Mouse (Mus musculus) limb, embryonic 10.5 days (tissue): ENCODE measurements around the gene Slc22a2. TPM values are rescaled to one million over a fixed set of nuclear protein-coding genes. Genes with fewer than 3 reads are reported as not detected.
"Not testable (repeated sequence)": the region's sequence is repeated elsewhere in the genome, so short reads cannot be mapped to it uniquely, and the experiment has no call there.

ENCODE experiments used
- DNase-seq: peaks from one replicate; pipeline ENCODE4 v3.0.0-alpha.2; 2017; ENCODE audit warnings: low spot score
- H3K27ac ChIP-seq: fragments of 300-500 bp; sonication (generic); 2 replicates; pipeline ENCODE4 v1.5.1; 2016; ENCODE audit warnings: mild to moderate bottlenecking
- H3K27me3 ChIP-seq: fragments of 300-500 bp; sonication (generic); 2 replicates; pipeline ENCODE4 v1.6.1; 2016; ENCODE audit warnings: low read depth, mild to moderate bottlenecking; ENCODE audit not compliant: poor library complexity, severe bottlenecking
- H3K36me3 ChIP-seq: fragments of 300-500 bp; sonication (generic); 2 replicates; pipeline ENCODE4 v1.6.1; 2016; ENCODE audit warnings: mild to moderate bottlenecking, moderate library complexity
- H3K4me1 ChIP-seq: fragments of 300-500 bp; sonication (generic); 2 replicates; pipeline ENCODE4 v1.6.1; 2016
- H3K4me3 ChIP-seq: fragments of 300-500 bp; sonication (generic); 2 replicates; pipeline ENCODE4 v1.5.1; 2016; ENCODE audit warnings: mild to moderate bottlenecking, moderate library complexity
- H3K9me3 ChIP-seq: fragments of 300-500 bp; sonication (generic); replicated peaks from 2 replicates; pipeline ENCODE4 v1.6.1; 2016; ENCODE audit warnings: mild to moderate bottlenecking
- WGBS: fragments of 180-500 bp; shearing (Covaris S2); methylation state at CpG from one replicate; pipeline ENCODE4 v1.1.7; 2016; 5-methylcytosine and 5-hydroxymethylcytosine counted together
- polyA plus RNA-seq: library from polyadenylated mRNA; unstranded; fragments of >200 nt; fragmentation: Nextera tagmentation; extraction: Ambion mirVana; gene quantifications from 2 replicates; pipeline ENCODE4 v1.2.1, GENCODE M21; 2016

Gene Slc22a2
- polyA plus RNA-seq = not detected in 2 replicates

DNA sequence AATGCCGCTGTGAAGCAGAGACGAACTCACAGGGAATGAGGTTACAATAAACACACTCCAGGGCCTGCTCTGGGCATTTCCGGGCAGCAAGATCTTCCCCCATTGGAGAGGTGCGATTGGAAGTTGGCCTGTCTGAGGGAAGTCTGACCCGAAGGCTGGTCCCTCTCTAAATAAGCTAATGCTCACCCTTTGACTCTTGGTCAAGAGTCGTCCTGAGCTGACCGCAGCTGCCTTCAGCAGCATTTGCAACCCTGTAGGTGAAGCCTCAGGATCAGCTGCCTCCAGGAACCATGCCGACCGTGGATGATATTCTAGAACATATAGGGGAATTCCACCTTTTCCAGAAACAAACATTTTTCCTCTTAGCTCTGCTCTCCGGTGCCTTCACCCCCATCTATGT is at the start of gene Slc22a2:
Slc22a2 (plus strand) TSS at position 142 of the 400 bp plus-strand sequence.
- no peak within 1 kb of the TSS for H3K4me3 ChIP-seq
- no peak within 1 kb of the TSS for H3K27ac ChIP-seq
- peaks cover 11% of the 10 kb centered on the region for H3K4me1 ChIP-seq
- H3K36me3 ChIP-seq = no peaks in the 10 kb centered on the region
- no peaks in the 10 kb centered on the region for H3K9me3 ChIP-seq
- no peak for DNase-seq
- WGBS = 80% methylated on average over 10 of the region's 10 CpGs
- H3K27me3 ChIP-seq = no peaks in the 10 kb centered on the region

DNA sequence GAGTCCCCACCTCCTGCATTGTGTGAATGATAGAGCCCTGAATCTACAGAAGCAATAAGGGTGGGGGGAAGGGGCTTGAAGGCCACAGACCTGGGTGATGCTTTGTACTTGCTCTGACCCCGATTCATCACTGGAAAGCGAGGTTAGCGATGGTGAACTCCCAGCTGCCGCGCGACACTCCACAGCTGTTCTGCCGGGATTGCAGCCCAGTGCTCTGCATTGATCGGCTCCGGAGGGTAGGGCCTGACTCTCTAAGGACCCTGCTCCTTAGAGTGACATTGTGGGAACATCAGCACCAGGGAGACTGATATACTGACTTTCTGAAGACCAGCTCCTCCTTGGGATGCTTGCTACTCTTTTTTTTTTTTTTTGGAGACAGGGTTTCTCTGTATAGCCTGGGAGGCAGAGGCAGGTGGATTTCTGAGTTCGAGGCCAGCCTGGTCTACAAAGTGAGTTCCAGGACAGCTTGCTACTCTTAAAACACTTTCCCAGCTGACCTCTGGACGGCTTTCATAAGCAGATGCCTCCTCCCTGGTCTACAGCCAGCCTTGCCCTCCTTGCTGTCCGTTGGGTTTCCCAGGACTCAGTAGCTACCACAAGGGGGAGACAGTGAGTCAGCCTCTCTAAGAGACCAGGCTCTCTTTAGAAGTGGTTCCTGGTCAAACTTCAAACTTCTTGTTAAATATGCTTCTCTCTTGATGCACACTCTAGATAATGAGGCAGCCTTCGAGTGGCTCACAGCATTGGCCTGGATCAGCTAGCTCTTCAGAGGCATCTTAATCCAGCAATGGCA is 49.4 kb upstream of the Slc22a2 start:
- H3K27ac ChIP-seq = no peak overlapping the region
- DNase-seq = peak; percentile 66

DNA sequence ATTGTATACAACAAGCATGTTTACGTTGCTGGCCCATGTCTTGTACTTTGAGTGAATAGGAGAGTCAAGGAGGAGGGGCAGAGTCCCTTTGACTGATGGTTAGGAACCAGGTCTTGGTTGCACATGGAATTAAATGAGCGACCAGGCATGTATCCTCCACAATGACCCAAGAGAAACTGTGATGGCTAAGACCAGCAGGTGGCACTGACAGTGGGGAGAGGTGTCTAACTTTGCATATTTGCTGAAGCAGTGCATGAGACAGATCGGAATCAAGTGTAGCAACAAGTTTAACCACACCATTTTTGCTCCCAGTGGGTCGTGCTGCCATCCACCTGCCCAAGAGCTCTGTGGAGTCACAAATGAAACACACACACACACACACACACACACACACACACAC is 21.7 kb upstream of the Slc22a2 start:
- H3K36me3 ChIP-seq = no peaks in the 10 kb centered on the region
- 83% methylated on average over 4 of the region's 4 CpGs for WGBS
- H3K4me3 ChIP-seq = no peak overlapping the region
- H3K9me3 ChIP-seq = no peaks in the 10 kb centered on the region; the same call in 1 of the 2 replicates
- no peaks in the 10 kb centered on the region for H3K4me1 ChIP-seq
- no peak for DNase-seq
- no peaks in the 10 kb centered on the region for H3K27me3 ChIP-seq
- no peak overlapping the region for H3K27ac ChIP-seq

More for the DNA sequence above, 49.4 kb upstream of the Slc22a2 start:
- no peaks in the 10 kb centered on the region for H3K36me3 ChIP-seq
- WGBS = 64% methylated on average over 13 of the region's 13 CpGs
- no peaks in the 10 kb centered on the region for H3K9me3 ChIP-seq
- peaks cover 10% of the 10 kb centered on the region for H3K4me1 ChIP-seq
- no peak overlapping the region for H3K4me3 ChIP-seq
- H3K27me3 ChIP-seq = no peaks in the 10 kb centered on the region

DNA sequence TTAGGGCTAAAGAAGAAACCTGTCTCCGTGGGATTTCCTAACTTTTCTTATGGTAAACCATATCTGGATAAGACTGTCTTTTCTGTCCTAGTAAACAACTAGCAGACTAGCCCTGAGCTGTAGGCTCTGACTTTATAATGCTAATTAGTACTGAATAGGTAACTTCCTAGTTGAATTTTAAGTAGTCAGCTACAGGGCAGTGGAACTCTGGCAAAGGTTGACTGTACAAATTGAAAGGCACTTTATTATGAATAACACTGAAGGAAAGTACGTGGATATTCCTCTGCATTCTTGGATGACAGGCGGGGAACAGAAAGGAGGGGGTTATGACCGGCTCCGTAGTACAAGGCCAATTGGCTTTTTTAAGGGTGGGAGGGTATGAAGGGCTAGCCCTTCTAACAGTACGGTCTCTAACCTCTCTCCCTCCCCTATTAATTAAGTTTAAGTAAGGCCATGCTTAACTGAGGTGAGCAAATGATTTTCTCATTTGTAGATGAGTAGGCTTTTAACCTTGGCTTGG is 19.4 kb upstream of the Slc22a2 start:
- H3K4me1 ChIP-seq, DNase-seq, H3K36me3 ChIP-seq, H3K9me3 ChIP-seq, H3K27ac ChIP-seq, H3K27me3 ChIP-seq, H3K4me3 ChIP-seq: not testable (repeated sequence)
- WGBS = 83% methylated on average over 6 of the region's 6 CpGs

DNA sequence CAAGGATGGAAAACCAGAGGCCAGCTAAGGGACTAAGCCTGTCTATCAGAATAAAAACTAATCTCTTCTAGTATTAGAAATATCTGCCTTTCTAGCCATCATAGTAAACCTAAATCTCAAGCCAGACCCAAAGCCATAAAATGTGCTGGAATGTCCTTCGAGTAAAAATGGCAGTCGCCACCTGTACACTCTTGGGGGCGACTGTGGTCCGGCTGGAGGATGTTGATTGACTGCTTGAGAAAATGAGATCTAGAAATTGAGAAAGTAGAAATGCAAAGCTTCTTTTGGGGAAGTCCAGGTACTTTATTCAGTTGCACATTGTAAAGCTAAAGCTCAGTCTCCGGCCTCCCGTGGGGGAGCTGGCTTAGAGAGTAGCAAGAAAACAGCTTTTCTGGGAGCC is 18.5 kb upstream of the Slc22a2 start:
- no peaks in the 10 kb centered on the region for H3K36me3 ChIP-seq
- H3K27ac ChIP-seq = no peak overlapping the region
- 95% methylated on average over 6 of the region's 6 CpGs for WGBS
- H3K27me3 ChIP-seq = no peaks in the 10 kb centered on the region
- H3K4me1 ChIP-seq = no peaks in the 10 kb centered on the region
- no peak overlapping the region for H3K4me3 ChIP-seq
- no peak for DNase-seq
- no peaks in the 10 kb centered on the region for H3K9me3 ChIP-seq

DNA sequence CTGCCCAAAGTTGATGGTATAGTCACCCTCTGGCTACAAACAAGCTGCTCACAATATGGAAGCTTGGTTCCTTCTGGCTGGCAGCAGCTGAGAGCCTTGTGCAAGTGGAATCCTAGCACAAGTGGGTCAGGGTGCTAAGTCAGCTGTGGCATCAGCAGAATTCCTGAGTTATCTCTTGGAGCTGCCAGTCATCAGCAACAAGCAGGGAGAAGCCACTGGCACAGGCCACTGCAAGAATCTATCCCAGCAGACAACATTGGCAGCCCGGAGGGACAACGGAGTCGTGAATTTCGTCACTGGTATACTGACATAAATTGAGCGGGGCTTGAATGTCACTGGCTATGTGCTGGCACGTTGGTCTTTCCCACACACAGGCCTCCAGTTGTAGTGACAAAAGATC is 12.6 kb upstream of the Slc22a2 start:
- H3K4me3 ChIP-seq = no peak overlapping the region
- no peaks in the 10 kb centered on the region for H3K9me3 ChIP-seq
- WGBS = 88% methylated on average over 6 of the region's 6 CpGs
- no peaks in the 10 kb centered on the region for H3K27me3 ChIP-seq
- no peak overlapping the region for H3K27ac ChIP-seq
- no peaks in the 10 kb centered on the region for H3K36me3 ChIP-seq
- no peak for DNase-seq
- no peaks in the 10 kb centered on the region for H3K4me1 ChIP-seq

DNA sequence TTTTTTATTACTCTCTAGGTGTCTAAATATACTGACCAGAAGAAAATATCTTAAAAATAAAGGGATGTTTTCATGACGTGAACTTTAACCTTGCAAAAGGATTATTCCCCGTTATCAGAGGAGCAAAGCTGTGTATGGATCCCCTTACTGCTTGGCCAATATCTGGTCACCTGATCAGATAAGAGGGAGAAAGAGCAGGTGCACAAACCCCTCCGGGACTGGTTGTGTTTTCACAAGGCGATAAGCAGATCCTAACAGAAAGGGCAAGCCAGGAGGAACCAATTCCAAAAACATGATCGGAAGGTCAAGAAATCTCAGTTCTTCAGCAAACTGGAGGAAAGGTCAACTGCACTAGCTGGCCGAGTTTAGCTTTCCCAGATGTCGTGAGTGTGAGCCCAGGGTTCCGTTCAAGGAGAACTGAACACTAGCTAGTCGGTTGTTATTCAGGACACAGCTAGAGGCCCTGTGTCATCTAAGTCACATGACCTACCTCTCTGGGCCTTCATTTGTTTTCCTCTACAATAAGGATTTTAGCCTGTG is 11.9 kb upstream of the Slc22a2 start:
- no peak overlapping the region for H3K27ac ChIP-seq
- no peak for DNase-seq
- no peaks in the 10 kb centered on the region for H3K27me3 ChIP-seq
- no peaks in the 10 kb centered on the region for H3K4me1 ChIP-seq
- no peak overlapping the region for H3K4me3 ChIP-seq
- H3K36me3 ChIP-seq = no peaks in the 10 kb centered on the region
- 83% methylated on average over 9 of the region's 9 CpGs for WGBS
- no peaks in the 10 kb centered on the region for H3K9me3 ChIP-seq

DNA sequence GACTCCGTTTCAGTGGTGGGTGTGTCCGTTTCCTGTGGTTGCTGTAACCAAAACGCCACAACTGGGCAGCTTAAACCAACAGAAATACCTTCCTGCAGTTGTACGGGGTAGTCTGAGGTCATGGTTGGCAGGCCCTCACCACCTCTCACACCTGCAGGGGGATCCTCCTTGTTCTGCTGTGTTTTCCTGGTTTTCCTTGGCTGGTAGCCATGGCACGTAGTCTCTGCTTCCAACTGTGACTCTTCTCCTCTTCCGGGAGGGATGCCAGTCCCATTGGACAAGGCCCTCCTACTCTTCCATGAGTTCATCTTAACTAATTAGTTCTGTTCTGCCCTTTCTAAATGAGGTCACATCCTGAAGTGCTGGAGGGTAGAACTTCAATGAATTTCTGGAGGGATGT is 8.5 kb upstream of the Slc22a2 start:
- Histone ChIP-seq H3K4me1 (no peaks in the 10 kb centered on the region), H3K27me3 (no peaks in the 10 kb centered on the region), H3K27ac (no peak overlapping the region), H3K9me3 (no peaks in the 10 kb centered on the region), H3K4me3 (no peak overlapping the region), H3K36me3 (no peaks in the 10 kb centered on the region)
- 88% methylated on average over 6 of the region's 6 CpGs for WGBS
- no peak for DNase-seq

DNA sequence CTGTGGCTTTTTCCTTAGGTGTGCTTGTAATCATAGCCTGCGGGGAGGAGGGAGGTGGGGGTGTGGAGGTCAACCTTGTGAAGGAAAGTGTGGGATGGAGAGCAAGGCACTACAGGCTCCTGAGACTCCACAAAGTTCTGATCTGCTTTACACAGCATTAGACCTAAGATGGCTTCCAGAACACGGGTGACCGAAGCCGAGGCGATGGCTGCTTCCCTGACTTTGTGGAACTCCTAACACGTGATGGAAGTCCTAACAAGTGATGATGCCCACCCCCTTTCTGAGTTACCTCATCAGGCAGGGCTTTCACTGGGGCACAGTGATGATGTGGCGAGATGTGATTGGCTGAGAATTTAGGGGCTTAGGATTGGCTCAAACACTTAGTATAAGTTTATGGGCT is 6.8 kb upstream of the Slc22a2 start:
- Histone ChIP-seq H3K4me3 (no peak overlapping the region), H3K9me3 (no peaks in the 10 kb centered on the region), H3K27ac (no peak overlapping the region), H3K27me3 (no peaks in the 10 kb centered on the region), H3K4me1 (no peaks in the 10 kb centered on the region), H3K36me3 (no peaks in the 10 kb centered on the region)
- DNase-seq = no peak
- WGBS = 94% methylated on average over 7 of the region's 7 CpGs

DNA sequence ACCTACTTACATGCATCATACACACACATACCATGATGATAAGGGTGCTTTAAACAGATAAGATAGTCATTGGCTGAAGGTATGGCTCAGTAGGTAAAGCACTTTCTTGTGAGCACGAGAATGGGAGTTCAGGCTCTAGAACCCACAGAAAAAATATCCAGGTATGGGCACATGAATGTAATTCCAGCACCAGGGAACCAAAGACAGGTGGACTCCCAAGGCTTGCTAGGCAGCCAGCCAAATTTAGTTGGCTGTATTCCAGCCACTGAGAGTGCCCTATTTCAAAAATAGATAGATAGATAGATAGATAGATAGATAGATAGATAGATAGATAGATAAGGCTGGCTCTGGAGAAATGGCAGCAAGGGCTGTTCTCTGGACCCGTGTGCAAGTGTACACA is 1.4 kb downstream of the Slc22a2 start:
- WGBS = 93% methylated on average over 2 of the region's 2 CpGs
- H3K27ac ChIP-seq = no peak overlapping the region
- H3K27me3 ChIP-seq = no peaks in the 10 kb centered on the region
- no peaks in the 10 kb centered on the region for H3K9me3 ChIP-seq
- H3K36me3 ChIP-seq = no peaks in the 10 kb centered on the region
- H3K4me1 ChIP-seq = peaks cover 14% of the 10 kb centered on the region
- no peak overlapping the region for H3K4me3 ChIP-seq
- DNase-seq = no peak

DNA sequence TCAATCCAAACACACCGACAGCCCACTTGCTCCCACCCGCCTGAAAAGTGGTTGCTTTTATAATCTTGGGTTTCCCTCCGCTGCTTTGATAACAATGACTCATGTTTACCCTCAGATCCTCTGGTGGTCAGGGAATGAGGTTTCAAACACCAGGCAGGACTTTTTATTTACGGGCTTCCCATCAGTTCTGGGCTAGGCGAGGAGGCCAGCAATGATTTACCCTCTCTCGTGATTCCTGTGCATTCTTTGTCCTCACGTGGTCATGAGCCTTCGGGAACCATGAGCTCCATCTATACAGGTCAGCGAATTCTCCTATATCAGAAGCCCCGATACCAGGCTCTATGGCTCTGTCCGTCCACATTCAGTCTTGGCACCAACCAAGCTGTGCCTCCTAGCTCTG is 3.0 kb downstream of the Slc22a2 start:
- Histone ChIP-seq H3K27me3 (no peaks in the 10 kb centered on the region), H3K4me3 (no peak overlapping the region), H3K27ac (no peak overlapping the region), H3K36me3 (no peaks in the 10 kb centered on the region), H3K4me1 (peaks cover 14% of the 10 kb centered on the region), H3K9me3 (no peaks in the 10 kb centered on the region)
- DNase-seq = no peak
- WGBS = 79% methylated on average over 11 of the region's 11 CpGs

DNA sequence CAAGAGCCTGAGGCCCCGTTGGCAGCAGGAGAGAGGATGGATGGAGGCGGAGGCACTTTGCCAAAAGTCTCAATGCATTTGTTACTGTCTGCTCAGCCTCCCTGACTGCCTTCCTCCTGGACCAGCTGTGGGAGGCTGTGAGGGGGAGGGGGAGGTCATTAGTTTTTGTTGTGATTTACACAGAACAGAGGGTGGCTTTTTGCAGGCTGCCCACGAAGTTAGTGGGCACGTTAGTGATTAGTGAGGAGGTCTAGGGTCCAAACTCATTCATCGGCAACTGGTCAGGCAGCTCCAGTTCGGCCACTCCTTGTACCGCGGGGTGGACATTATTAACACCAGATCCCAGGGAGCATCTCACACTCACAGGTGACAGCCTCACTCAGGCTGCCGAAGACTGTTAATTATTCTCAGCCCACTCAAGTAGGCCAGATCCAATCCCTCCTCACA is 4.9 kb downstream of the Slc22a2 start:
- WGBS = 52% methylated on average over 9 of the region's 9 CpGs
- H3K4me3 ChIP-seq = no peak overlapping the region
- no peaks in the 10 kb centered on the region for H3K27me3 ChIP-seq
- H3K4me1 ChIP-seq = peaks cover 10% of the 10 kb centered on the region
- no peaks in the 10 kb centered on the region for H3K9me3 ChIP-seq
- H3K27ac ChIP-seq = no peak overlapping the region
- H3K36me3 ChIP-seq = no peaks in the 10 kb centered on the region
- peak; percentile 35 for DNase-seq

DNA sequence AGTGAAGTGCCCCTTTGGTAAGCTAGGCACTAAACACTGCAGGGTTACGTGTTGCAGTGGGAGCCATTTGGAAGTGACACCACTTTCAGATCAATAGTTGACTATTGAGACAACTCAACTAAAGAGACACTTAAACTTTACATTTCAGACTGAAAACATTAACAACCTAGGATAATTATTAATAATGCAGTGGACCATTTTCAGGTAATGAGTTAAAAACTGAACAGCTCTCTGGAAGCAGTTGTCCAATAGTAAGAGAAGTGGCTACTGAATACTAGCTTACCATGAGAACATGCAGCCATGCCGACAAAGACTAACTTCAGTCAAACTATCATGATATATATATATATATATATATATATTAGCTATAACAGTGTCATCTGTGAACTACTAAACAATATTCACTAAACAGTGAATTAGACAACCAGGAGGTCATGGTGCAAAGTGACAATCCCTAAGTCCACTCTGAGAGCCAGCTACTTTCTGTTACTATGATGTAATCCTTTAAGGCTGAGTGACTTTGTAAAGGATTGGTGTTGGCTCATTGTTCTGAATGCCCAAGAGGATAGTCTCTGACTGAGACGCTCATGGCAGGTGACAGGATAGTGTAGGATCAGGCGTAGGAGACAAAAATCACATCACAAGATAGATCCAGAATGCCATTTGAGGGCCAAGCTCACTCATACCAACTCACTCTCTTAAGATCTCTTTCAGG is 7.1 kb downstream of the Slc22a2 start:
- no peak for DNase-seq
- 89% methylated on average over 4 of the region's 4 CpGs for WGBS
- no peaks in the 10 kb centered on the region for H3K9me3 ChIP-seq
- peaks cover 8% of the 10 kb centered on the region for H3K4me1 ChIP-seq
- H3K27me3 ChIP-seq = no peaks in the 10 kb centered on the region
- no peaks in the 10 kb centered on the region for H3K36me3 ChIP-seq
- no peak overlapping the region for H3K27ac ChIP-seq
- no peak overlapping the region for H3K4me3 ChIP-seq
